Mouse (Mus musculus) R1 (cell line): ENCODE data around the gene Tas1r1.

Source experiments
- DNase-seq: peaks from one replicate; pipeline ENCODE4 v3.0.0-alpha.2; 2018; ENCODE audit warnings: low read depth, low spot score

Gene Tas1r1

GRCm38 (mm10) chr4:151989110-151989488 lies 49.3 kb downstream of the Tas1r1 start:
- no peak for DNase-seq

DNA sequence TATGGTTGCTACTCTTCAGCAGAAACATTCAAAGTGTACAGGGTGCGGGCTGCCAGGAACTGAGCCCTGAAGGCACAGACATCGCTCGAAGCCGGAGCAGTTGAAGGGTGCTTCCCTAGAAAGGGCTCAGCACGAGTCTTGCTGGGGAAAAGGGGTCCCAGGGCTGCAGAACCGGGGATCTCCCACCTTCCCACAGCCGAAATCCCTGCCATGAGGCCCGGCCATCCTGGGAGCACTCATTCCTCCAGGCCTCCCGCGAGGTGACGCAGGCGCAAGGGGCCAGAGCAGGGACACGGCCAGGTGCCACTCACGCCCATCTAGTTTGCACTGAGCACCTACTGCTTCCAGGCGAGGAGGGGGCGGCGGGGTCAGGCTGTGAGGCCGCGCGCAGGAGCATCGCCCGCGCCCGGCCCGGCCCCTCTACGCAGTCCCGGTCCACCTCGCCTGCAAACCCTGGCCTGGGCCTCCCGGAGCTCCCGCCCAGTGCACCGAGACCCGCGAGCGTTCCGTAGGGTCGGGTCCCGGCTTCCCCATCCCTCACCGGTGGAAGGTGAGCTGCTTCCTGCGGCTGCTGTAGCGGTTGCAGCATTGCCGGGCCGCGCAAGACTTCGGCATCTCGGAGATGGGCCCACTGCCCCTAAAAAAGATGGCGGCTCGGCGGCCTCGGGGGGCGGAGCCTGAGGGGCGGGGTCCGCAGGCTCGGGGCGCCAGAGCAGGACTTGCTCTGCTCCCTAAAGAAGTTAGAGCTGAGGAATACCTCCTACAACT lies 49.8 kb downstream of the Tas1r1 start, which contains the start of gene Thap3:
Thap3 (minus strand) TSS at position 656 of the 768 bp plus-strand sequence.
- DNase-seq, result peak; percentile 81

- DNase-seq, result no peak
These were observed 50.4 kb downstream of the Tas1r1 start for GRCm38 (mm10) chr4:151988014-151988341.

GRCm38 (mm10) chr4:151986650-151987049 lies 51.7 kb downstream of the Tas1r1 start:
- no peak for DNase-seq

DNA sequence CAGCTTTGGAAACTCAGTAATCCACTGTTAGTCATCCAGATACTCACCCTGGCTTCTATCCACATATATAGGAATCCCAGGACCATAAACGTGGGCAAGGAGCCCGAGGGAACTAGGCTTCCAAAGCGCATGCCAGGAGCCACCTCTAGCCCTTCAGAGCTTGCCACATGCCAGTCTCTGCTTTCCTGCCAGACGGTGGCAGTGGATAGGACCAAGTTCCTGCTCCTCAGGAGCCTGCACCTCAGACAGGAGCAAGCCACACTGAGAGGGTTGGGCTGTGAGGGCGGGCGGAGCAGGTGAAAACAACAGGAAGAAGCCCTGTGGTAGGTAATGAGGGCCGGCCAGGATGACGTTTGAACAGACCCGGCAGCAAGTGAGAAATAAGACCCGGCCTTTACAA lies 52.5 kb downstream of the Tas1r1 start:
- DNase-seq, result no peak

DNA sequence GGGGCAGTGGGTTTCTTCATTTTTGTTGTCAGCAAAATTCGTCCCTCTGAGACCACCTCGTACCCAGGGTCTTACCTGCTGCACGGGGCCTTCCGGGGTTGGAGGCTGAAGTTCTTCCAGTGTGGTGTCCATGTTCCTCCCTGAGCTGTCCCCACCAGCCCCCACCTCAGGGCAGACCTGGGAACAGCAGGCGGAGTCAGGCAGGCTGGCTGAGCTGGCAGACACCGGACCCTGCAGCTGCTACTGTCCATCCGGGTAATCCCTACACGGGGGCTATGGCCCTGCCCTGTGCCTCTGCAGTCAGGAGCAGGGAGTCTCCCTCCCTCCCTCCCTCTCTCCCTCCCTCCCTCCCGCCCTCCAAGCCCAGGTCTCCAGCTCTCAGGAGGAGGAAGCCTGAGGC lies 54.8 kb downstream of the Tas1r1 start:
- no peak for DNase-seq

- no peak for DNase-seq
These were observed 55.3 kb downstream of the Tas1r1 start for GRCm38 (mm10) chr4:151983043-151983442.

GRCm38 (mm10) chr4:151981363-151981762 lies 57.0 kb downstream of the Tas1r1 start:
- peak; percentile 81 for DNase-seq

DNA sequence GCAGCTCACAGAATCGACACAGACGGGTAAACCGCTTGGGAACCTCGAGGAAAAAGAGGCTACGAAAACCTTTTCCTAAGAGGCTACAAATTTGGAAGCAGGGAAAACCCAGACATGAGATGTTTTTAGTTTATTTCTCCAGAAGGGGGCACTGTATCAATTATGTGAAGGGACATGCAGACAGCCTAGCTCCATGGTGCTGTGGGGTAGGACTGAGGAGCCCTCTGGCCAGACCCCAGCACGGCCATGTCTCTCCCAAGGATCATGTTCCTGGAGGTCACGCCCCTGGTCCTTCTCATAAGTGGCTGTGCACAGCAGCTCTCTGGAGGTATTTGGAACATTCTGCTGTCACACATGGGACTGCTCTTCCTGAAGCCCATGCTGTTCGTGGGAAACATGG lies 57.7 kb downstream of the Tas1r1 start:
- peak; percentile 63 for DNase-seq
